Mouse (Mus musculus): ENCODE results near the gene Gm12184.

DNA sequence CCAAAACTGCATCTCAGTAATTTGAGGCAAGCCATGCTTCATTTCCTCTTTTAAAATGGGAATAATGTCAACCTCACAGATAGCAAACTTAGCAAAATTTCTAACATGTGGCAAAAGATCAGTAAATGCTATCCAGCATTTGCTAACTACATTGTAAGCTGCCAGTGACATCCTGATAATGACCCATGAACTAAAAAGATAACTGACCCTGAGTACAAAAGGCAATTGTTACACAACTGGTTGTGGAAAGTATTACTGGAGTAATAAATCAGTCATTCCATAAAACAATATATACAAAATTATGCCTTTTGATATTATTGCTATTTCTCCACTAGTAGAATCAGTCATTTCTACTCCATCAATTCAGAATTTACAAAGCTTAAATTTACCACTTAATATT is 12.7 kb downstream of the Gm12184 start:
- TF ChIP-seq CTCF (conservative IDR thresholded peaks at IDR 0.05; ENCODE audit: low read length) (no peak), NANOG (IDR thresholded peaks at IDR 0.05; ENCODE audit: borderline replicate concordance, low read length) (no peak), POU5F1 (IDR thresholded peaks at IDR 0.05; ENCODE audit: borderline replicate concordance, low read length) (no peak)
